Mouse (Mus musculus) heart, adult 8-10 months (tissue): Measurements from ENCODE around the gene Vil1. TPM values are rescaled to one million over a fixed set of nuclear protein-coding genes. Genes with fewer than 3 reads are reported as not detected.

Source experiments
- DNase-seq: peaks from one replicate; pipeline ENCODE4 v3.0.0; 2022; ENCODE audit warnings: low spot score
- microRNA-seq: library from miRNA; unstranded; fragments of <30 nt; microRNA quantifications from one replicate; pipeline ENCODE4 v1.2.0, GENCODE M21; 2022
- total RNA-seq, 4 experiments: library from RNA; stranded (reverse); gene quantifications; 2 replicates each; pipeline ENCODE4 v1.2.4; 2022

Vil1 gene
- total RNA-seq, 4 experiments from 2014 or later = 0.98 to 2.0 (median 1.7) TPM

GRCm38 (mm10) chr1:74412711-74413110 is 3.5 kb downstream of the Vil1 start:
- DNase-seq = no peak

- no peak for DNase-seq
Measured at GRCm38 (mm10) chr1:74415143-74415542, 6.0 kb downstream of the Vil1 start.

- DNase-seq = peak; percentile 24
Measured at GRCm38 (mm10) chr1:74418747-74419439, 9.7 kb downstream of the Vil1 start.

GRCm38 (mm10) chr1:74419440-74419794 is 10.2 kb downstream of the Vil1 start:
- DNase-seq = peak; percentile 29

- DNase-seq = no peak
Measured at GRCm38 (mm10) chr1:74423147-74423546, 14.0 kb downstream of the Vil1 start.

- no peak for DNase-seq
Measured at GRCm38 (mm10) chr1:74425845-74426244, 16.7 kb downstream of the Vil1 start.

GRCm38 (mm10) chr1:74433220-74433619 is 24.0 kb downstream of the Vil1 start:
- DNase-seq = no peak

- peak; percentile 21 for DNase-seq
Measured at GRCm38 (mm10) chr1:74434596-74434995, 25.4 kb downstream of the Vil1 start.

- DNase-seq = no peak
Measured at GRCm38 (mm10) chr1:74435563-74435962, 26.4 kb downstream of the Vil1 start.

GRCm38 (mm10) chr1:74437702-74438427 is 28.7 kb downstream of the Vil1 start:
- DNase-seq = peak; percentile 36

GRCm38 (mm10) chr1:74439166-74439876 is 30.1 kb downstream of the Vil1 start:
- DNase-seq = no peak

GRCm38 (mm10) chr1:74444538-74444937 is 35.4 kb downstream of the Vil1 start:
- no peak for DNase-seq

- peak; percentile 52 for DNase-seq
Measured at GRCm38 (mm10) chr1:74452611-74453045, 43.5 kb downstream of the Vil1 start.

- peak; percentile 22 for DNase-seq
Measured at GRCm38 (mm10) chr1:74460273-74460672, 51.1 kb downstream of the Vil1 start.

Small RNA genes lying within 50 kb of the gene (microRNA-seq; reads per million reads assigned to microRNA genes)
- 32,416 reads per million, percentile 97 among the genes with 10 or more reads in this experiment for gene Mir26b

Other genes with a start within 250 kb of the Vil1 start
- gene Cxcr1, start 214.7 kb upstream of the Vil1 start, total RNA-seq = not detected
- 100 to 1,000 TPM; 111 to 149 (median 137) TPM for gene Arpc2, start 173.3 kb upstream of the Vil1 start, total RNA-seq
- not detected for gene Gpbar1, start 130.8 kb upstream of the Vil1 start, total RNA-seq
- gene Aamp, start 124.6 kb upstream of the Vil1 start, total RNA-seq = 100 to 1,000 TPM in 2 of 4 experiments, 10 to 100 TPM in 2; 95.4 to 107 (median 99.6) TPM
- 100 to 1,000 TPM; 125 to 142 (median 135) TPM for gene Pnkd, start 124.4 kb upstream of the Vil1 start, total RNA-seq
- gene Tmbim1, start 103.8 kb upstream of the Vil1 start, total RNA-seq = 10 to 100 TPM; 40.4 to 45.1 (median 44.2) TPM
- gene Catip, start 47.3 kb upstream of the Vil1 start, total RNA-seq = under 1 TPM; 0.17 to 0.37 (median 0.25) TPM
- gene Slc11a1, start 34.2 kb upstream of the Vil1 start, total RNA-seq = 1 to 10 TPM; 3.9 to 6.6 (median 5.1) TPM
- gene Ctdsp1, start 17.9 kb upstream of the Vil1 start, total RNA-seq = 100 to 1,000 TPM; 115 to 130 (median 121) TPM
- 10 to 100 TPM in 3 of 4 experiments, 1 to 10 TPM in 1; 9.4 to 12.8 (median 11.6) TPM for gene Cnot9, start 96.7 kb downstream of the Vil1 start, total RNA-seq
- gene Plcd4, start 133.5 kb downstream of the Vil1 start, total RNA-seq = under 1 TPM in 2 of 4 experiments, not detected in 2; 0.12 to 0.16 TPM
- gene Usp37, start 134.9 kb downstream of the Vil1 start, total RNA-seq = 1 to 10 TPM; 6.6 to 9.1 (median 8.3) TPM
- 10 to 100 TPM; 10.4 to 12.0 (median 10.9) TPM for gene Zfp142, start 178.9 kb downstream of the Vil1 start, total RNA-seq
- gene Bcs1l, start 178.9 kb downstream of the Vil1 start, total RNA-seq = 10 to 100 TPM; 33.9 to 38.8 (median 35.4) TPM
- 10 to 100 TPM; 17.5 to 21.4 (median 19.2) TPM for gene Rnf25, start 192.0 kb downstream of the Vil1 start, total RNA-seq
- 1 to 10 TPM in 1 of 4 experiments, under 1 TPM in 3; 0.63 to 1.9 (median 0.81) TPM for gene Stk36, start 192.1 kb downstream of the Vil1 start, total RNA-seq